Mouse (Mus musculus): ENCODE results near the gene Cavin1.

GRCm38 (mm10) chr11:101008206-101009045, 37.7 kb upstream of the Cavin1 start:
- TF ChIP-seq POLR2A (IDR thresholded peaks at IDR 0.05; ENCODE audit: insufficient read length, low read depth), result no peak
- TF ChIP-seq TCF12 (IDR thresholded peaks at IDR 0.05; ENCODE audit: insufficient read depth, poor library complexity, severe bottlenecking), result no peak
- no peak for TF ChIP-seq USF1 (IDR thresholded peaks at IDR 0.05; ENCODE audit: low read depth)
- no peak for TF ChIP-seq MAX (IDR thresholded peaks at IDR 0.05; ENCODE audit: low read depth)
- no peak for TF ChIP-seq TCF3 (IDR thresholded peaks at IDR 0.05; ENCODE audit: insufficient read length, low read depth)
- TF ChIP-seq E2F4 (IDR thresholded peaks at IDR 0.05; ENCODE audit: insufficient read depth), result no peak
- TF ChIP-seq REST (IDR thresholded peaks at IDR 0.05; ENCODE audit: insufficient read depth, insufficient read length), result no peak
- TF ChIP-seq CEBPB (IDR thresholded peaks at IDR 0.05; ENCODE audit: insufficient read depth, poor library complexity, severe bottlenecking), result peak; percentile 86; the same call in 1 of the 2 replicates

Data from myocyte (in vitro differentiated cells).